Mouse (Mus musculus): ENCODE results near the gene Gm37240.
"Not testable (repeated sequence)": the region's sequence is repeated elsewhere in the genome, so short reads cannot be mapped to it uniquely, and the experiment has no call there.

Gm37240 gene

DNA sequence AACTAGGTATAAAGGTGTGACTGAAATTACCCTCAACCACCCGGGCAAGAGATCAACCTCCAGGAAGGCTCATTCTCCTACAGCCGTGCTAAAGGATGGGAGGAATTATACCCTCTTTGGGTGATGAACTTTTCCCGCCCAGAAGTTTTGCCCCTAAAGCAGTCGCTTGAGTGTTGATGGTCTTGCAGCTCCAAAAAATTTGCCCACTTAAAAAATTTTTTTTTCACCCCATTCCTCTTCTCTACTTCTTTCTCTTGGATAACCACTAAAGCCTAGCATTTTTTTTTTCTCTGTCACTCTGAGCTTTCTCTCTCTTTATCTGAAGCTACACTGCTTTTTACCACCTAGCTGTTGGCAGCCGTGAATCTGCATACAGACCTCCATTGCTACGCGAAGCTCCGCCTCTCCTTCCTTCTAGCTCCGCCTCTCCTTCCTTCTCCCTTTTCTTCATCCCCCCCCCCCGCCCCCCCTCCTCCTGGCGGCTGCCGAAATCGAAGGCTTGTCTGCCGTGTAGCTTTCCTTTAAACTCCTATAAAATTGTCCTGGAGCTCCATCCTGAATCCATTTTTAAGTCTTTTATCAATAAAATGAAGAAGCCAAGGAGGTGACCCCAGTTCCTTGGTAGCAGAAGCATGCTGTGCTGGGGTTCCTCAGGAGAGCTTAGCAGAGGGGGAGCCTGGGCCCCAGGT lies 1233.6 kb downstream of the Gm37240 start:
- no peak for DNase-seq (ENCODE audit: low read depth, low spot score)

DNA sequence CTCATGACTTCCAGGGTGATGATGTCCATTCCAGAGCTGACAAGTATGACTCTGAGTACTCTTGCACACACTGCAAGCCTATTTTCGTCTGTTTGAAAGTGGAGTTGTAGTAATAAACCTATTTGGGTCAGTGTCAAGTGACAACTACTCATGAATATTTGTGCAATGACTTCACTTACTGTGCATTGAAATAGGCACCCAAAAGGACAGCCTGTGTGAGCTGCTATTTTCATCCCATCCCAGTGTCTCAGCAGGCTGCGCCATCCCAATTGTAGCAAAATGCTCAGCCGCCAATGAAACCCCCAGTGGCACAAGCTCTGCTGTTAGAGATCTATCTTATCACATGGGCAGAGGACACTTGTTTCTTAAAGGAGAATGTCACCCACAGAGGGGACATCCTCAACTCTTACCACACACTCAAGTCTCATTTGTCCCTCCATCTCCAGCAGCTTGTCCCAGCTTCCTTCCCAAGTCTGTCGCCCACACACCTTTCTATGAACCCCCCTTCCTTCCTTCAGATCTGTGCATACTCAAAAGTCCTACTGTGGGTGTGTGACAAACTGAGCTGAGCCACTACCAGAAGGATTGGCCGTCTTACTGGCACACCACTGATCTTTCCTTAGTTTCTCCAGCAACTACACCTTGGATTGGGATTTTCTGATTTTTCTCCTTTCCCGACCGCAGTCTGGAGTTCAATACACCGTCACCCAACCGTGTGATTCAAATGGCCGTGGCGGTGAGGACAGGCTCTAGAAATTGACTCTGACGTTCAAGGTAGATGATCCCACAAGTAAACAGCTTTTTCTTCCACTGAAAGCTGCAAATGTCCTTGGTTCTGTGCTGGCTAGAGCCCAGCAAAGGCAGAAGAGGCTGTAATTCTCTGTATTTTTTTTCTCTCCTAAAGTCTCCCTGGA lies 1234.4 kb downstream of the Gm37240 start:
- DNase-seq (ENCODE audit: low read depth, low spot score) = no peak

DNA sequence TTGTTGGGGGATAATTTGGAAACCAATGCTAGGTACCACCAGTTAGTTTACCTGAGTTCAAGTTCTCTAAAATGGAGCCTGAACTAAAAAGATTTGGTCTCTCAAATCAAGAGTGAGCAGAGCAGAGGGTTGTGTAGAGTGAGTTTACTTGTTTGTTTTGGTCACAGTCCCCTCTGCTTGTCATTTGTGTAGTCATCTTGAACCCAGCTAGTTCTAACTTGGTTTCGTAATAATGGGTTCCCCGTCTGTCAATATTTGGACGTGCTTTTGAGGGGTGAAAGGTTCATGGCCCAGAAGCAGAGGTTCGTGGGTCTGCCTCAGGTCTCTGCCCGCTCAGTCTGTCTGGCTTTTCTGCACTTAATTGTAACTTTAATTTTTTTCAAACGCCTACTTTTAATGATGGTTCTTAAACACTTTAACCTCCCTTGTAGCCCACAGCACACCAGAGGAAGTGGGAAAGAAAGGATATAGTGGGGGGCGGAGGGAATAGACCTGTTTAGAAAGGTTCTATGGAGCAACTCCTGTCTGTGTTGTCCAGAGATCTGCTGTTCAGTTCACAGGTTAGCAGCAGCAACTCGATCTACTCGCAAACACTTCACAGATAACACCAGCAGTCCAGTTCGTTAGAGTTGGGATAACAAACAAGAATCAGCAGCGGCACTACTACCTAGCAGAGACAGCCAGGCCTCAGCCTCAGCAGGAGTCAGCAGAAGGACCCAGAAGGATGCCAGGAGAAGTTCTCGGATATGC lies 1237.6 kb downstream of the Gm37240 start:
- no peak for DNase-seq (ENCODE audit: low read depth, low spot score)

DNA sequence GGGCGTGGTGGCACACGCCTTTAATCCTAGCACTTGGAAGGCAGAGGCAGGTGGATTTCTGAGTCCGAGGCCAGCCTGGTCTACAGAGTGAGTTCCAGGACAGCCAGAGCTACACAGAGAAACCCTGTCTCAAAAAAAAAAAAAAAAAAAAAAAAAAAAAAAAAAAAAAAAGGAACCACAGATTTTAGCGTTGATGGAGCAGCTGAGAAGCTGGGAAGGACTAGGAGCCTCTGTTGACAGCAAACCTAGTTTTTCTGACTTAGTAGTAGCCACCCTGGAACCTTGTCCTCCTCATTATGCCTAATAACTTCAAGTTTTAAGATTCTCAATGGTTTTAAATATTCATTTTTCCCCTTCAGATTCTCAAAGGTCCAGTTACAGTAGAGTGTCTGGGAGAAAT lies 1239.2 kb downstream of the Gm37240 start:
- DNase-seq (ENCODE audit: low read depth, low spot score) = not testable (repeated sequence)

DNA sequence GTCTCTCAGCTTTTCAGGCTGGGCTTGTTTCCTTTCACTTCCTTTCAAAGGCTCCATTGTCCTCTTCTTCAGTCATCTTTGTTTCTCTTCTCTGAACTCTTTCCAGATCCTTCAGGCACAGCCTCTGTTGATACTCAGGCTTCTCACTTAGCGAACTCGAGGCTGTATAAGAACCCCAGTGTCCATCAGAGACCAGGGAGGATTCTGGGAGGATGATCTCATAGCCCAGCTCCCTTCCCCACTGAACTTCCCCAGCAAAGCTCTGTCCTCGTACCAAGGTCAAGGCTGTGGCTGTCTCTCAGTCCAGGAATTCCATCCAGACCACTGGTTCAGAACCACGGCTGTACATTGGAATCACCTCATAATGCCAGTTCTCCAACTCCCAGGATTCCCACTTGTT lies 1239.7 kb downstream of the Gm37240 start:
- peak; percentile 45 for DNase-seq (ENCODE audit: low read depth, low spot score)

DNA sequence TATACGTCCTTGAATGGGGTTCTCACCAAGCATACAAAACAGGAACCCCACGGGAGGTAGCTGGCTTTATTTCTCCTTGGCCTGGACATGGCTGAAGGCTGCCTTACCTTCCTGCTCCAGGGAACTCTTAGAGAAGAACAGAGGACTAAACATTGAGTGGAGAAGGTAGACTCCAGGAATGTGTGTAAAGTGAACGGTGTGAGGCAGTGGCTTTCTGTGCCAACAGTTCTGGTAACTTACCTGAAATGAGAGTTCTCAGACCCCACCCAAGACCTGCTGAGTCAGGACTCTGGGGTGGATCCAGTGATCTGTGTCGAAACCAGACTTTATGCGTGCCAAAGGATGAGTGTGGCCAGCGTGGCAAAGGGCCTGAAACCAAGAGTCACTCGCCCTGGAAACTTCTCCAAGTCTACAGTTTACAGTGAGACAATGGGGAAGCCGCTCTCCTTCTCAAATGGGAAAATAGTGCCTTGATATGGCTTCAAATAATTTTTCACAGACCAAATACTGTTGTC lies 1240.9 kb downstream of the Gm37240 start:
- no peak for DNase-seq (ENCODE audit: low read depth, low spot score)

DNA sequence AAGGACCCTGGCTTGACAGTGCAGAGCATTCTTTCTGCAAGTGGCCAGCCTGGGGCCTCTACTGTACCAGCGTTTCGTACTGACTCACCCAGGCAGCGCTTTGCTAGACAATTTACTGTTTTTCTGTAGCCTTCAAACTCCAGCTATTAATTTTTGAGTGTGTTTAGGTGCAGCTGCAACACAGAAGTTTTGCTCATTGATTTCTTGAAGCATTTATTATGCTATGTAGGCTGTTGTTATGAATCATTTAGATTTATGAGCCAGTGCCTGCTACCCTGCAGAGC lies 1241.4 kb downstream of the Gm37240 start:
- DNase-seq (ENCODE audit: low read depth, low spot score) = no peak

DNA sequence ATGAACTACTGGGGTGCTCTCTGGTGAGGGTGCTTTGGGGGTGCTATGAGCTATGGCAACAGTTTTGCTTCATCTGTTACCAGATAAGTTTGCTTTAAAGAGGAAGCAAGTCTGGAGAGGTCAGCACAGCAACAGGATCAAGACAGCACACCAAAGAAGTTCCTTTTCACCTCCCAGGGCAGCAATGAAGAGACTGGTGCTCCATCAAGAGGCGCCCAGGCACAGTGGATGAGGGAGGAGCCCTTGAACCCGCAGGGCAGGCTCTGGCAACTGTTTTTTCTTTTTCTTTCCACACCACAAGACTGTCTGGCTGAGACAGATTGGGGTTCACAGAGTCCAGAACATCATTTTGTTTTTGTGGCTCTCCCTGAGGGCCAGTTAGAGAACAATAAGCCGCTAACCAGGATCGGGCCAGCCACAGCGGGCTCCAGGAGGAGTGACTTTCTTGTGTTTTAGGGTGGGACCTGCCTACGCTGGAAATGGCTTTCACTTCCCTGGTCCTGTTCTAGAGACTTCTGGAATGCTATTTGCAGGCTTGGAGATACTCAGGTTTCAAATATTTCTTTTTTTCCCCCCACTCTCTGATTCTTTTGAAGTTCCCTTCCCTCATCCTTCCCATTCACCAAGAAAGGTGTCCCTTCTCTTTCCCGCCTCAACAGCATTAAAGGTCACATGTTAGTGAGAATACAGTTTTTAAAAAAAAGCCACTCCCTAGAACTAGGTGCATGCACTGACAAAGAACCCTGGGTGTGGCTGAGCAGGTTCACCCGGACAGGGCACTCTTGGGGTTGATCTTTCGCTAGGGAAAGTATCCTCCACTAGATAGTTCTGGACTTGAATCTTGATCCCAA lies 1241.9 kb downstream of the Gm37240 start:
- peak; percentile 54 for DNase-seq (ENCODE audit: low read depth, low spot score)

DNA sequence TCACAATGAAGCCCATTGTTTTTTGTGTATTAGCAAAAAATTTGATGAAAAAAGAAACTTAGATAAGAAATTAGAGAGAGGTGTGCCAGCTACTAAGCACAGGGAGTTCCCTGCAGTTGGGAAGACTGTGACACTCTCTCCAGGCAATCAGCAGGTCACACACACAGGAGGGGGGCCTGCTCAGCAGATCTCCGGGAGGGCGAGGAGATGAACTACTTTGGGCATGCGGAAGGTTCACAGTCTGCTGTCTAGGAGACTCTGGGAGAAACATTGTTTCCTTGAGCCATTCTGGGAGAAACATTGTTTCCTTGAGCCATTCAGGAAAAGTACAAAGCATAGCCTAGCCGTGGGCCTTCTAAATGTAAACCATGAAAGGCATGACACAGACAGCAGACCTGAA lies 1244.4 kb downstream of the Gm37240 start:
- DNase-seq (ENCODE audit: low read depth, low spot score) = peak; percentile 47

DNA sequence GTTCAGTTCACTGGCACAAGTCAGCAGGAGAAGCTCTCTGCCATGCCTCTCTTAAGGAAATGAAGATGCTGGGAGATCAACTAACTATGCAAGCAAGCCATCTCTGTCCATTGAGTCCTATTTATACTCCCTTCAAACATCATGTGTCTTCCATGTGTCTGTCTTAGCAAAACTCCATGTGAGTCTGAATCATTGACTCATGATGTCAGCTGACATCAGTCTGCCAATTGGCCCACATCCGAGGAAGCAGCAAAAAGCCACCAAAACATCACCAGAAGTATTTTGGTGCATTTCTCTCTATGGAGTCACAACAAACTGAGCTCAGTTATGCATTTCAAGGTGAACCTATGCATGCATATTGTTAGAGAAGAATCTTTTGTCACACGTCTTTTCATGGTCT lies 1245.9 kb downstream of the Gm37240 start:
- DNase-seq (ENCODE audit: low read depth, low spot score) = no peak

DNA sequence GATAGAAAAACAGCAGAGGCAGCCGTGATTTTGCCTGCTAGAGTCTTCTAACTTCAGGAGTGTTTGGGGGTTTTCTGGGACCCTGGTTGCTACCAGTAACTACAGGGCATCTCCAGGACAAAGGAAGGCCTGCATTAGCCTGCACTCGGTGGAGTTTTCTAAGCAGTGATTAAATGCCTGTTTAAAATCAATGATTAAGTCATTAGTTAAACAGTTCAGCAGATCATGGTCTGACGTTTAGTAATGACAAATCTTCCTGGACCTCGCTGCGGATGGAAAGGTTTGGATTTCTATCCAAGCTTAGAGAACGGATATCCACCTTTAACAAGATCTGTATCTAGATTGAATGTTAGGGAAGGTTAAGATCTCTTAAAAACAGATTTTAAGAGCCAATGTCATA lies 1246.8 kb downstream of the Gm37240 start:
- DNase-seq (ENCODE audit: low read depth, low spot score) = no peak

DNA sequence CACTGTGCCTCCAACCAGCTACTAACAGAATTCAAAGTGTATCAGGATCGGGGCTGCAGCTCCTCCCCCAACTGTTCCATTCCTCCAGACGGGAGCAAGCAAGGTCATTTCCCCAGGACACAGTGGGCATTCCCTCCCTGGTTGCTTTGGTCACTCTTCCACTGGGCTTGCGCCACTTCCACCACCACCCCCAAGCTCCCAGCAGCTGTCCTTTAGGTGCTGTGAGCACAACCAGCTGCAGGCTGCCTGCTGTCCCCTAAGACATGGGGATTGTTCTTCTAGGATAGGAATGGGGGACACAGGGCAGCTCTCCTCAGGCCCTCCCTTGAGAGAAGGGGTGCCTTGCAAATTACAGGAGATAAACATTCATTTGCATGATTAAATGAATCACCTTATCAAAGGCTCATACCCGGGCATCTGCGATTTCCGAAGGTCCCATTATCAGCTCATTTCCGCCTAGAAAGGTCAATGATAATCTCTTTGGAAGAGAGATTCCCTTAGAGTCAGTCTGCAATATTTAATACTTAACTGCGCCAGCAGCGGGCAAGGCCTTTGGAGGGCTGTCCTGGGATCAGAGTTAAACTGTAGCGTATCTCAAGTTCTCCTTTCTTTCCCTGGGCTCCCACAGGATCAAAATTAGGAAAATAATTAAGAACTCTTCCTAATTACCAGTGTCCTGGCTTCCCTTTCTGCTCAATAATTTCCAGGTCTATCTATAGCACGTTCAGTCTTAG lies 1247.4 kb downstream of the Gm37240 start:
- peak; percentile 47 for DNase-seq (ENCODE audit: low read depth, low spot score)

DNA sequence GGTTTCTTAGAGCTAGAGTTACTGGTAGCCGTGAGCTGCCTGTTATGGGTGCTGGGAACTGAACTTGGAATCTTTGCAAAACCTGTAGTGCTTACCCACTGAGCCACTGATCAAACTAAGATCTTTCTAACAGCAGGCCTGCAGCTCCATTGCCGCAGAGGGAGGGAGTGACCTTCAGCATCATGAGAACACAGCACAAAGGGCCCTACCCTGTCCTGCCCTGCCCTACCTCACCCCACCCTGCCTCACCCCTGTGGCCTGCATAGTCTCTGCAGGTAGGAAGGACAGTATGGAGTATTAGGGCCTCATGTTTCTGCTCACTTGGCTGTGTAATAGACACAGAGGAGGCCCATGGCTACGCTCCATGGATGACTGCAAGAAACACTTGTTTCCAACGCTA lies 1248.5 kb downstream of the Gm37240 start:
- peak; percentile 84 for DNase-seq (ENCODE audit: low read depth, low spot score)

DNA sequence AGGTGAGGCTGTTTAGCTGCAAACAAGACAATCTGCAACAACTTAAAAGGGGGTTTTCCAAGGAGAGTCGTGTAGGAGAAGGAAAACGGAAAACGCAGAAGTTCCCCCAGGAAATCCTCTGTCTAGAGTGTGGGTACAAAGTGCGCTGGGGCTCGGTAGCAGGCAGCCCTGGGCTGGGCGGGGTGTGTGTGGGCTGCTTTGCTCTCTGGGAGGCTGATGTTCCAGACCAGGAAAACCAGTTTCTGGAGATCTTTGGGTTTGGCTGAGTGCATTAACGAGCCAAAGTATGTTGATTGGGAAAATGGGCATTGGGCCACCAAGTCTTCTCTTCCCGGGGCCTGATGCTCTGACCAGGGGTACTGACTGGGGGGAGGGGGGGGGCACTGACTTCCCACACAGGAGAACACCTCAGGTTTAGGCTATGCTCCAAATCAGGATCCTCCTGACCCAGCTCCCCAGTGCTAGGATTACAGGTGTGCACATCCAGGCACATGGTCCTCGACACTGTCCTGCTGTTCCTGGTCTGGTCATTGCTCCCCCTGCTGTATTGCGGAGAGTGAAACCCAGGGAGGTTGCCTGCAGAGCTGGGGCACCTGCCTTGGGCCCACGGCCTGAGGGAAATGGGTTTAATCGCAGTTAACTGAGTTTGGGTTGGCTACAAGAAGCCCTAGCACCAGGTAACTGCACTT lies 1249.3 kb downstream of the Gm37240 start:
- DNase-seq (ENCODE audit: low read depth, low spot score) = no peak

DNA sequence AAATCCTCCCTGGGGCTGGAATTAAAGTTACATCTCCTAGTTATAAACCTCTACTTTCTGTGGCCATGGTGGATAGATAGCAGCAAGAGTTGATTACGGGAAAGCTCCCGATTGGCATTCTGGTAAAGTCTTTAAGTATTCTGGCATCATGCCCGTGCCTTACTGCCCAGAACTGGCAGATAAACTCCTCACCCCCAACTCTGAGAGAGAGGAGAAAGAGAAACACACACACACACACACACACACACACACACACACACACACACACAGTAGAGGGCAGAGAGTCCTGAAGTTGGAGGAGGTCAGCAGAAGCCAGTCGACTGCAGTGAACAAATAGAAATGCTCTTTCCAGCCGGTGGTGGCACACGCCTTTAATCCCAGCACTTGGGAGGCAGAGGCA lies 1250.2 kb downstream of the Gm37240 start:
- DNase-seq (ENCODE audit: low read depth, low spot score) = no peak

DNA sequence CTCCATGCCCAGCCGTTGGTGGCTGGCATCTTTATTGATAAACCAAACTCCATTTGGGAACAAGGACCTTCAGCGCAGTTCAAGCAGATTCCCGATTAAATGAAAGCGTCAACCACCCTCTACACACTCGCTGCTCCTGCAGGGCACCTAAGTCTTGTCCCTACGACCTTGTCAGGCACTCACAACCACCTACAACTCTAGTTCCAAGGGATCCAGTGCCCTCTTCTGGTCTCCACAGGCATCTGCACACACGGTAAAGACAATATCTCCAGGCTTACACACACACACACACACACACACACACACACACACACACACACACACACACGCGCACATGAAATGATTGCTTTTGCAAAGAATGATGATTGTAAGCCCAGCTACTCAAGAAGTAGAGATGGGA lies 1255.7 kb downstream of the Gm37240 start:
- peak; percentile 69 for DNase-seq (ENCODE audit: low read depth, low spot score)

DNA sequence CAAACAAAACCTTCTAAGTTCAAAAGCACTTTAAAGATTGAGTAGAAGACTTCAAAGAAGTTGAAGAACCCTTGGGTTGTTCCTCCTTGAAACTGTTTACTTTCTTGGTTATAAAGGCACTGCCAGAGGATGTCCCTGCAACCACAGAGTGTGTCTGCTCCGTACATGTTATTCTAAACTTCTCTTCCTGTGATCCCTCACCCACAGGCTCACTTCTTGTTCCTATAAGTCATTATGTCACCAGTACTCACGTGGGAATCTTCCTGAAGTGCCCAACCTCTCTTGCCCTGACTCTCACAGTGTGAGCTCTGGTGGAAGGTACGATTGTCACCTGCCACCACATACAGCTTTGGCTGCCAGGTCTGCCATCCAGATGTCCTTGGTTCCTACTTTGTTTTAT lies 1265.3 kb downstream of the Gm37240 start:
- no peak for DNase-seq (ENCODE audit: low read depth, low spot score)

DNA sequence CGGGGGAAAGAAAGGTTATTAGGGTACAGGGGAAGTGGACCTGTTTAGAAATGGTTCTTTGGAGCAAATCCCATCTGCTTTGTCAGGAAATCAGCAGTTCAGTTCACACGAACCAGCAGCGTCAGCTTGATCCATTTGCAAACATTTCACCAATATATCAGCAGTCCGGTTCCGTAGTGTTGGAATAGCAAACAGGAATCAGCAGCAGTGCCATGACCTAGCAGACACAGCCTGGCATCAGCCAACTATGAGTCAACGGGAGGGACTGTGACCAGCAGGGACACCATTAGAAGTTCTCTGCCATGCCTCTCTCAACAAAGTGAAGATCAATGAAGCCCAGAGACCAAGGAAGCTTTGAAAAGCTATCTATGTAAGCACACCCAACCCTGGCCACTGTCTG lies 1267.6 kb downstream of the Gm37240 start:
- no peak for DNase-seq (ENCODE audit: low read depth, low spot score)

DNA sequence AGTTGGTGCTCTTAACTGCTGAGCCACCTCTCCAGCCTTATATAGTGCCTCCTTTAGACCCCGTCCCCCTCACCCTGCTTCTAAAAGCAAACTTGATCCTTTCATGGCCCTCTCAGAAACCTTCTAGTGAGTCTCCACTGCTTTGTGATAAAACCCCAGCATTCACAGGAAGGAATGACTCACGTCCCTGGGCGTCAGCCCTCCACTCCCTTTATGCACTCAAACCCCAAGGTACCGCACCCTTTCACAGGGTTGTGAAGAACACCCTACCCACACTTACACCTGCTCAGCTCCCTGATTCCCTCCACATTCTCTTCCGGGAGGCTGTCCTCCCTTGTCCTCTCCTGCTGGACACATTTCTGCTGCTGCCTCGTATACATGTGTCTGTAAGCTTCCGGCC lies 1268.3 kb downstream of the Gm37240 start:
- DNase-seq (ENCODE audit: low read depth, low spot score) = no peak

DNA sequence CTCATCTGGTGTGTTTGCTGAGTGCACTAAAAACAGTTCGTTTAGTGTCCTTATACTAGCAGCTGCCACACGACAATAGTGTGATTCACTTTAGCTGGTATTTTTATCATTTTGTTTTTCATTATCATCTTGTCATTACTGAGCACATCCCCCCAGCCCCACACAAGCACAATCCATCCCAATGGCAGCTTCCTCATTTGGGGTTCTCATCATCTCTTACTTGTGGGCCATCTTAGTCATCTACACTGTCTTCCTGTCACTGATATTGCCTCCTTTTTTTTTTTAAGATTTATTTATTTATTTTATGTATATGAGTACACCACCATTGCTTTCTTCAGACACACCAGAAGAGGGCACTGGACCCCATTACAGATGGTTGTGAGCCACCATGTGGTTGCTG lies 1268.7 kb downstream of the Gm37240 start:
- no peak for DNase-seq (ENCODE audit: low read depth, low spot score)

All from ZHBTc4 (cell line).